Mouse (Mus musculus): ENCODE data around the gene F2rl2. TPM values are rescaled to one million over a fixed set of nuclear protein-coding genes. Genes with fewer than 3 reads are reported as not detected.
A peak's percentile ranks its signal among the peaks of the same experiment; 100 is the strongest.

Gene F2rl2
- total RNA-seq, 2 experiments from 2014 or later: 1.2 to 1.3 TPM

- Histone ChIP-seq H3K4me3 (no peak overlapping the region), H3K27ac (no peak overlapping the region)
- TF ChIP-seq CTCF (IDR thresholded peaks at IDR 0.05): no peak
- intact Hi-C loops (cut with DNase I): no loop called here
- no peak for DNase-seq (ENCODE audit: extremely low spot score in 1 of 2, low spot score in 2 of 2)
Observed at GRCm38 (mm10) chr13:95712054-95712453, 15.4 kb downstream of the F2rl2 start.

GRCm38 (mm10) chr13:95712570-95713268 lies 16.1 kb downstream of the F2rl2 start:
- no peak for DNase-seq (ENCODE audit: extremely low spot score in 1 of 2, low spot score in 2 of 2)
- TF ChIP-seq CTCF (IDR thresholded peaks at IDR 0.05): no peak
- H3K4me3 ChIP-seq: no peak overlapping the region
- H3K27ac ChIP-seq: no peak overlapping the region
- intact Hi-C loops (cut with DNase I): no loop called here

DNA sequence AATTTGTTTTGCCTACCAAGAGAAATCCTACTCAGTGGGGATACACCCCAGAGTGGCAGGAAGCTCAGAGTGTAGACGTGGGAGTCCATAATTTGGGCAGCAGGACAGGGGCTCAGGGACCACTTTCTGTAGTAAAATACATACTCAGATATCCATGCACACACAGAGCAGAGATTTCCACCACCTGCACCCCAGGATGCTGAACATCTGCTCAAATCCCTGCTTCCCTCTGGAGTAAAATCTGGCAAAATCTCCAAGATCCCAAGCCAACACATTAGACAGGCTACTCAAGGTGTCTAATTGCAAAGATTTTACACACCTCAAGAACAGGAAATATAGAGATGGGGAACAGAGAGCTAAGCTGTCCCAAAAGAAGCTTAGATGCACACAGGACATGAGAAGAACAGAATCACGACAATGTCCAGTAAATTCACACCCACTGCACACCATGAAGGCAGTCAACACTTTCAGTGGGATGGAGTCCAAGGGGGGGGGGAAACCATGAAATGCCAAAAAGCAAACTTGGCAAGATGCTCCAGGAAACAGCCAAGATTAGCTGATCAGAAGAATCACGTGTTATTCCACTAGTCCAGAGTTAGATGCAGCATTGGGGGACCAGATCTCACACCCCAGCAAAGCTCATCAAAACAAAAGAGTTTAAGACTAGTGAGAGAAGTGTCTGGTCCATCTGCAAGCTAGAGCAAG lies 17.8 kb downstream of the F2rl2 start:
- no peak for TF ChIP-seq CTCF (IDR thresholded peaks at IDR 0.05)
- intact Hi-C loops (cut with DNase I): no loop called here
- no peak overlapping the region for H3K27ac ChIP-seq
- DNase-seq (ENCODE audit: extremely low spot score in 1 of 2, low spot score in 2 of 2): no peak
- H3K4me3 ChIP-seq: no peak overlapping the region

DNA sequence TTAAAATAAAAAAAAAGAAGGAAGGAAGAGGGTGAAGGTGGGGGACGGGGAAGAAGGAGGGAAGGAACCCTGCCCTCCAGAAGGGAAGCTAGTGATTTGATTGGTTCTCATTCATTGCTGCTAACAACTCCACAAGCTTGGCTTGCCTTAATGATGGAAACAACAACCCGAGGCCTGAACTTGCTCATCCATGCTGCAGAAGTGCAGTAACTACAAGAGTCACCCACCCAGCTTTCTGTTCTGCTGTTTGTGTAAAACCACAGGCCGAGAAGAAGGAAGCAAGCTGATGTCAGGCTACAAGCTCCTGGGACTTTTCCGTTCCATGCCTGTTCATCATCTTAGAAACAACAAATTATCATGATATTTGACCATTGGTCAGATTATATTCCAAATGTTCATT lies 18.7 kb downstream of the F2rl2 start:
- TF ChIP-seq CTCF (IDR thresholded peaks at IDR 0.05): no peak
- intact Hi-C loops (cut with DNase I): no loop called here
- Histone ChIP-seq H3K27ac (no peak overlapping the region), H3K4me3 (no peak overlapping the region)
- no peak for DNase-seq (ENCODE audit: extremely low spot score in 1 of 2, low spot score in 2 of 2)

DNA sequence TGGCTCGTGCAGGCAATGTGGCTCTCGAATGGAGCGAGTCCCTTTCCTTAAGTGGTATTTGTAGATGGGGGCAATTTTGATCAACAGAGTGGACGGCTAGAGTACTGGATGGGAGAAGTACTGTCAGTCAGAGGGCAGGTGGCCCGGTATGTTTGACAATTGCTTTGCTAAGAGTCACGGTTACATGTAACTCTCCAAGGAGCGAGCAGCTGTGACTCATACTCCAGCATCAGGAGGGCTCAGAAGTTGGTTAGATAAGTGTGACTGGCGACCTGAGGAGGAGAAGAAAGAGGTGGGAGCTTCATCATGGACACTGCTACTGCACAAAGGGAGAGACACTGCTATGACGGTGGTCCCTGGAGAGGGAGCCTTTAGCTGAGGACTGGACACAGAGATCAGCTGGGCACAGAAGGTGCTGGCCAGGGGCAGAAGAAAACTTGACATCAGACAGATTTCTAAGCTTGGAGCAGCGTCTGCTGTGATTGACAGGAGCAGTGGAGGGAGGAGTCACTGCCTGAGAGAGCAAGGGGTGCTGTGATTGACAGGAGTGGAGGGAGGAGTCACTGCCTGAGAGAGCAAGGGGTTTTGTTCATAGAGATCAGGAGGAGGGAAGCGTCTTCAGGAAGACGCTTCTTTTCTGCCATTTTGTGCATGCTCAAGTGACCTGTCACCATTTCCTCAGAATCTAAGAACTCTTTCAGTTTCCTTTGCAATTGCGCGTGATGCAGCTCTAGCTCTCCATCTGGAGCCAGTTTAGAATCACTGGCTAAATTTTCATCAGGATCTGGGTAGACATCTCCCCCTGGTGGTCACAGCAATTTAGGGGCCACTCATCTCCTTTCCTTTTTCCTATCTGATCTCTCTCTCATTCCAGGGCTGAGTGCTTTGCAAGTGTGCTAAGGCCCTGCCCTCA lies 22.9 kb downstream of the F2rl2 start:
- intact Hi-C loops (cut with DNase I): loop anchor here (1.0 to 5.0 kb wide), 3 partner anchors 57 to 327 kb away; no protein-coding TSS in a partner anchor
- TF ChIP-seq CTCF (IDR thresholded peaks at IDR 0.05): peak; percentile 86
- H3K27ac ChIP-seq: no peak overlapping the region
- peak; percentile 68 to 76 for DNase-seq (ENCODE audit: extremely low spot score in 1 of 2, low spot score in 2 of 2)
- 0 out of 2 replicates have a peak overlapping the region, but pooled peaks have one; percentile 24 for H3K4me3 ChIP-seq

DNA sequence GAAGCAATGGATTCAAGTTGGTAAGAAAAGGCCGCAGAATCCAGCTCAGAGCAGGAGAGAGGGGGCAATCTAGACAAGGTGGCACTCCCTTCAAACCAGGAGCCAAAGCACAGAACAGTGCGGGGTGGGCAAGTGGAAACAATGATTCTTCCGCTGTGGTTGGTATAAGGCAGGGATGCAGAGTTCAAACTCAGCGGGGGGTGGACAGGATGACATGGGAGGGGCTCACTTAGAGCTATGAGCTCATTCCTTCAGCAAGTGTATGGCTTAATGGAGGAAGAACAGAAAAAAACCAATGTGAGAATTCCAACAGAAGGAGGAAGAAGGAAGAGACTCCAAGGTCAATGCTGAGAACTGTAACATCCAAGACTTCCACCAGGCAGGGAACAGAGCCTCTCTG lies 33.8 kb downstream of the F2rl2 start:
- intact Hi-C loops (cut with DNase I): no loop called here
- Histone ChIP-seq H3K4me3 (no peak overlapping the region), H3K27ac (no peak overlapping the region)
- no peak for TF ChIP-seq CTCF (IDR thresholded peaks at IDR 0.05)
- no peak for DNase-seq (ENCODE audit: extremely low spot score in 1 of 2, low spot score in 2 of 2)

- no peak overlapping the region for H3K27ac ChIP-seq
- H3K4me3 ChIP-seq: no peak overlapping the region
- peak; percentile 64 for TF ChIP-seq CTCF (IDR thresholded peaks at IDR 0.05)
- intact Hi-C loops (cut with DNase I): loop anchor here (5.0 kb wide), 1 partner anchor 213 kb away; no protein-coding TSS in a partner anchor
- DNase-seq (ENCODE audit: extremely low spot score in 1 of 2, low spot score in 2 of 2): peak; percentile 20 to 45
Observed at GRCm38 (mm10) chr13:95739651-95740050, 43.0 kb downstream of the F2rl2 start.

DNA sequence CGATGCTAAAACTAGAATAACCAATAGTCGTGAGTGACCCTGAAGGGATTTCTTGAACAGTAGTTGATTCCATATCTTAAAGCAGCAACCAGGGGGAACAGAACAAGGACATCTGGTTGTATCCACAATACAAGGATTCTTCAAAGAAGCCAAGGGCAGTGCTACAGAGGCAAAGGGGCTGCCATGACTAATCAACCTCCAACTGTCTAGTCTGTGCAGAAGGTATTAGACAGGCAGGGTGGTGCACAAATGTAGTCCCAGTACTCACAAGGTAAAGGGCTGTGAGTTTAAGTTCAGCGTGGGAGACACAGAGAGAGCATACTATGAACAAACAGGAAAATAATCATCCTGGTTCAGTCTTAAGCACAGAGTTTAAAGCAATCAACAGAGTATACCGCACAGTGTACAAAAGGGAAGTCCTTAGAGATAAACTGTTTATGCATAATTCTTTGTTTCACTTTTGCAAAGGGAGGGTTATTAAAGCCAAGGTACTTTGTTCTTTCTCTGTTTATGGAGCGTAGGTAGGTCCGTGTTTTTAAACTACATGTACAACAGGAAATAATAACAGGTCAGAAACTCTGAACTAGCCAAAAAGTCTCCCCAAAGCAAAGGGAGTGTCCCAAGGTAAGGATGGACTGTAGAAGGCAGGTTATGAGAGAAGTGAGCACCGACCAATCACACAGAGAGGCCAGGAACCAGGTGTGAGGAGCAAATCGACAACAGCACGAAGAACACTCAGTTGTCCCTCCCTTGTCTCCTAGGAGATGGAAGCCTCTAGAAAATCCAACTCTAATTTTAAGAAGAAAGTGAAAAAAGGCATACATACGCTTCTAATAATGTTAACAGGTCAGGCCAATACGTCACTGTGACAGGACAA lies 45.4 kb downstream of the F2rl2 start:
- TF ChIP-seq CTCF (IDR thresholded peaks at IDR 0.05): no peak
- H3K4me3 ChIP-seq: no peak overlapping the region
- H3K27ac ChIP-seq: no peak overlapping the region
- intact Hi-C loops (cut with DNase I): no loop called here
- no peak for DNase-seq (ENCODE audit: extremely low spot score in 1 of 2, low spot score in 2 of 2)

GRCm38 (mm10) chr13:95742881-95743466 lies 46.3 kb downstream of the F2rl2 start:
- DNase-seq (ENCODE audit: extremely low spot score in 1 of 2, low spot score in 2 of 2): no peak

GRCm38 (mm10) chr13:95745451-95745850 lies 48.8 kb downstream of the F2rl2 start:
- no peak overlapping the region for H3K4me3 ChIP-seq
- H3K27ac ChIP-seq: no peak overlapping the region
- no peak for TF ChIP-seq CTCF (IDR thresholded peaks at IDR 0.05)
- intact Hi-C loops (cut with DNase I): loop anchor here (5.0 kb wide), 1 partner anchor 147 kb away; the partner anchor contains the start of gene Iqgap2
- no peak for DNase-seq (ENCODE audit: extremely low spot score in 1 of 2, low spot score in 2 of 2)

More at GRCm38 (mm10) chr13:95742881-95743466, 46.3 kb downstream of the F2rl2 start:
- no peak for TF ChIP-seq CTCF (IDR thresholded peaks at IDR 0.05)
- Histone ChIP-seq H3K4me3 (no peak overlapping the region), H3K27ac (no peak overlapping the region)
- intact Hi-C loops (cut with DNase I): no loop called here
